Mouse (Mus musculus) midbrain, embryonic 14.5 days (tissue): ENCODE measurements at regions not wholly inside any gene's neighbourhood (a gene's known extent, or its start where the extent isn't known, plus 50 kb on each side); places are given as distances from the start of the nearest gene placed in this dataset.

ENCODE experiments used
- ATAC-seq: fragments of 200-750 bp; cut with Nextera tagmentation; 2 replicates; pipeline ENCODE4 v1.8.0; 2017; ENCODE audit warnings: moderate number of reproducible peaks, moderate library complexity; ENCODE audit not compliant: low FRiP score, low TSS enrichment
- DNase-seq: peaks from one replicate; pipeline ENCODE4 v3.0.0-alpha.2; 2015
- H3K27ac ChIP-seq: fragments of 300-500 bp; sonication (generic); replicated peaks from 2 replicates; pipeline ENCODE4 v1.5.1; 2014; ENCODE audit warnings: mild to moderate bottlenecking, low read depth, low read length, moderate library complexity
- H3K27me3 ChIP-seq: fragments of 300-500 bp; sonication (generic); 2 replicates; pipeline ENCODE4 v1.6.1; 2014; ENCODE audit warnings: low read length, control low read depth, mixed read lengths; ENCODE audit not compliant: control insufficient read depth, insufficient read depth
- H3K36me3 ChIP-seq: fragments of 300-500 bp; sonication (generic); 2 replicates; pipeline ENCODE4 v1.6.1; 2014; ENCODE audit warnings: low read length, control low read depth; ENCODE audit not compliant: control insufficient read depth, insufficient read depth
- H3K4me1 ChIP-seq: fragments of 300-500 bp; sonication (generic); 2 replicates; pipeline ENCODE4 v1.6.1; 2014; ENCODE audit warnings: mild to moderate bottlenecking, antibody characterized with exemption, low read length, control low read depth; ENCODE audit not compliant: control insufficient read depth, insufficient read depth
- H3K4me2 ChIP-seq: fragments of 300-500 bp; sonication (generic); 2 replicates; pipeline ENCODE4 v1.6.1; 2014; ENCODE audit warnings: mild to moderate bottlenecking, low read length, moderate library complexity
- H3K4me3 ChIP-seq: fragments of 300-500 bp; sonication (generic); replicated peaks from 2 replicates; pipeline ENCODE4 v1.5.1; 2014; ENCODE audit warnings: low read depth, low read length
- H3K9ac ChIP-seq: fragments of 300-500 bp; sonication (generic); replicated peaks from 2 replicates; pipeline ENCODE4 v1.6.1; 2014; ENCODE audit warnings: mild to moderate bottlenecking, low read length, moderate library complexity
- H3K9me3 ChIP-seq: fragments of 300-500 bp; sonication (generic); 2 replicates; pipeline ENCODE4 v1.6.1; 2016; ENCODE audit warnings: low read length, control low read depth, mixed read lengths; ENCODE audit not compliant: control insufficient read depth
- whole genome bisulfite sequencing: fragments of 180-500 bp; shearing (Covaris S2); extraction: QIAGEN DNeasy Blood & Tissue Kit; methylation state at CpG from one replicate; pipeline ENCODE4 v1.1.7; 2014; 5-methylcytosine and 5-hydroxymethylcytosine counted together

- no peak for ATAC-seq
- Histone ChIP-seq H3K4me1 (no peaks in the 10 kb centered on the region), H3K27me3 (no peaks in the 10 kb centered on the region), H3K9ac (no peak overlapping the region), H3K27ac (no peak overlapping the region), H3K9me3 (no peaks in the 10 kb centered on the region), H3K4me2 (no peak overlapping the region), H3K36me3 (no peaks in the 10 kb centered on the region), H3K4me3 (no peak overlapping the region)
- WGBS, result 79% methylated on average over 14 of the region's 14 CpGs
- no peak for DNase-seq
These were observed 50.6 kb upstream of the Foxn2 start for GRCm38 (mm10) chr17:88389668-88390461.
